Mouse (Mus musculus) left cerebral cortex, adult 9 months (tissue): ENCODE measurements around the gene Trmt10a.

Experiments used
- DNase-seq, 2 experiments: peaks; one replicate each; pipeline ENCODE4 v3.0.0; 2022; ENCODE audit warnings: low spot score in 2 of 2

Trmt10a gene

GRCm38 (mm10) chr3:138197093-138197492, 53.8 kb downstream of the Trmt10a start:
- DNase-seq: no peak

GRCm38 (mm10) chr3:138197556-138197955, 54.3 kb downstream of the Trmt10a start:
- DNase-seq: no peak

DNA sequence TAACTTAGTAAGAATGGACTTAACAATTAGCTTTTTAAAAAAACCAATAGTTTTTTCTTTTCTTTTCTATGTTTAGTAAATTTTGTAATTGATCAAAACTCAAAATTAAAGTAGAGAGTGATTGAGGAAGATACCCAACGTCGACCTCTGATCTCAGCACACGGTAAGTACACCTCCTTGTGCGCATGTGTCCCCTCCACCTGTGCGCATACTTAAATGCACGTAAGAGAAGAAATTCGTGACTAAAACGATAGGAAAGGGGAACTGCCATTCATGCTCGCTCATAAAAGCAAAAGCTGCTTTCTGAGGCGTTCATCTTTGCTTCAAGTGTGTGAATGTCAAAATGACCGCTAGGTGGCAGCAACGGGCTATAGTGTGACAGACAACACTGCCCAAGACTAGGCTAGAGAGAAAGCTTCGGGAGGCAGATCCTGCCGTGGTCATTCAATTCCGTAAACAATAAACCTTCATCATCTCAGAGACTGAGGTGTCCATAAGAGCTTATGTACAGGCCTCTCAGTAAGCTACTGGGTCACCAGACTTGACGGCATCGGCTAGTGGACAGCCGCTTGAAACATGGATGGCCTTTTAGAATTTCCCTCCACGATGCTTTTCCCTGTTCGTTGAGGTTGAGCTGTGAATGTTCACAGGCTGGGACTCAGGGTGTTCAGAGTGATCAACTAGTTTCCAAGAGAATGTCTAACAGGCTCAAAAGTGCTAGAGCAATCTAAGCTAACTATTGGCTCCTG, 54.9 kb downstream of the Trmt10a start:
- peak; percentile 22 to 93 for DNase-seq

DNA sequence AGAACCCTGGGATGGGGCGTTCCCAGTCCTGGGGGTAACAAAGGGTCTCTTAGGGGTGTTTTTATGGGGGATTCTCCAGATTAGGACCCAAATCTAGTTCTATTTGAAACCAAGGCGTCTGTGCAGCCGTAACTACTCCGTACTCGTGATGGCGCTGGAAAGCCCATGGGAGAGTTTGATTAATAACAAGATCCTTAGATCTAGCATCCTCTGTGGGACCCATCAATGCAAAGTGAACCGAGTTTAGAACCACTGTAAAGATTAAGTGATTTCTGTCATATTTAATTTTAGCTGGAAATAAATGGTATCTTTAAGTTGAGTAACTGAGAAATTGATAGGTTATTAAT, 55.4 kb downstream of the Trmt10a start:
- no peak for DNase-seq

DNA sequence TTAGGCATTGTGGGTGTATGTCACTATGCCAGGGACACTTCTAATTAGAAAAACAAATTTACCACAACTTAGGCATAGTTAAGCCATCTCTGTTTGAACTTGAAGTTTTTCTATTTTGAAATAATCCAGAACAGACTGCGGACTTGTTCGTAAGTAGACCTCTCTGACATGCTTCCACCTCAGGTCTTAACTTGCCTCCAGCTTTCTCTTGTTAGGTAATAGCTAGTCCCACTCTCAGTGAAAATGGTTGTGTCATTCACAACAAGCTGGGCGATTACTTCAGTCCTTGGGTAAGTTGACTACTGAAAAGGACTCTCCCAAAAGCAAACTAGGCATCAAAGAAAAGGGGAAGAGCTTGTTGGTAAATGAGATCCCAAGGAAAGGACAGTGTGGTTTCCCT, 65.6 kb downstream of the Trmt10a start:
- no peak for DNase-seq
